Mouse (Mus musculus) forebrain, embryonic 16.5 days (tissue): ENCODE results near the gene Mkln1. TPM values are rescaled to one million over a fixed set of nuclear protein-coding genes. Genes with fewer than 3 reads are reported as not detected.

Source experiments
- ATAC-seq: fragments of 200-750 bp; cut with Nextera tagmentation; 2 replicates; pipeline ENCODE4 v1.8.0; 2017; ENCODE audit warnings: mild to moderate bottlenecking, moderate library complexity
- H3K27ac ChIP-seq: fragments of 300-500 bp; sonication (generic); 2 replicates; pipeline ENCODE4 v1.5.1; 2014; ENCODE audit warnings: low read length, control low read depth
- H3K27me3 ChIP-seq: fragments of 300-500 bp; sonication (generic); replicated peaks from 2 replicates; pipeline ENCODE4 v1.6.1; 2014; ENCODE audit warnings: low read length; ENCODE audit not compliant: control insufficient read depth, insufficient read depth
- H3K36me3 ChIP-seq: fragments of 300-500 bp; sonication (generic); 2 replicates; pipeline ENCODE4 v1.6.1; 2014; ENCODE audit not compliant: control insufficient read depth, insufficient read depth
- H3K4me1 ChIP-seq: fragments of 300-500 bp; sonication (generic); replicated peaks from 2 replicates; pipeline ENCODE4 v1.6.1; 2014; ENCODE audit warnings: low read length; ENCODE audit not compliant: control insufficient read depth, insufficient read depth
- H3K4me2 ChIP-seq: fragments of 300-500 bp; sonication (generic); 2 replicates; pipeline ENCODE4 v1.6.1; 2014; ENCODE audit warnings: mild to moderate bottlenecking, low read length, control low read depth
- H3K4me3 ChIP-seq: fragments of 300-500 bp; sonication (generic); replicated peaks from 2 replicates; pipeline ENCODE4 v1.5.1; 2014; ENCODE audit warnings: mild to moderate bottlenecking, low read length, control low read depth
- H3K9ac ChIP-seq: fragments of 300-500 bp; sonication (generic); replicated peaks from 2 replicates; pipeline ENCODE4 v1.6.1; 2014; ENCODE audit warnings: low read depth, low read length, control low read depth
- H3K9me3 ChIP-seq: fragments of 300-500 bp; sonication (generic); 2 replicates; pipeline ENCODE4 v1.6.1; 2016; ENCODE audit warnings: low read length; ENCODE audit not compliant: control insufficient read depth
- WGBS: fragments of 180-500 bp; shearing (Covaris S2); extraction: QIAGEN DNeasy Blood & Tissue Kit; methylation state at CpG from one replicate; pipeline ENCODE4 v1.1.7; 2014; 5-methylcytosine and 5-hydroxymethylcytosine counted together
- polyA plus RNA-seq: library from polyadenylated mRNA; unstranded; fragments of >200 nt; fragmentation: Nextera tagmentation; extraction: Ambion mirVana; gene quantifications from 2 replicates; pipeline ENCODE4 v1.2.1, GENCODE M21; 2015

Gene Mkln1
- polyA plus RNA-seq, 1 experiment from 2014 or later, result 159 TPM

GRCm38 (mm10) chr6:31437264-31437663 is 38.7 kb downstream of the Mkln1 start:
- no peak for ATAC-seq
- Histone ChIP-seq H3K9me3 (no peaks in the 10 kb centered on the region), H3K4me1 (no peaks in the 10 kb centered on the region), H3K36me3 (peaks cover 5% of the 10 kb centered on the region; the same call in 1 of the 2 replicates), H3K9ac (no peak overlapping the region), H3K4me3 (no peak overlapping the region), H3K4me2 (no peak overlapping the region), H3K27ac (no peak overlapping the region), H3K27me3 (no peaks in the 10 kb centered on the region)
- 96% methylated on average over 2 of the region's 2 CpGs for WGBS

GRCm38 (mm10) chr6:31445258-31445657 is 46.7 kb downstream of the Mkln1 start:
- H3K4me3 ChIP-seq, result no peak overlapping the region
- ATAC-seq, result no peak
- no peaks in the 10 kb centered on the region for H3K4me1 ChIP-seq

GRCm38 (mm10) chr6:31453735-31454134 is 55.2 kb downstream of the Mkln1 start:
- Histone ChIP-seq H3K4me1 (no peaks in the 10 kb centered on the region), H3K27ac (no peak overlapping the region), H3K4me3 (no peak overlapping the region), H3K9me3 (no peaks in the 10 kb centered on the region), H3K9ac (no peak overlapping the region), H3K27me3 (no peaks in the 10 kb centered on the region), H3K4me2 (no peak overlapping the region), H3K36me3 (peaks cover 7% of the 10 kb centered on the region)
- peak; percentile 55; the same call in 1 of the 2 replicates for ATAC-seq

More at GRCm38 (mm10) chr6:31445258-31445657, 46.7 kb downstream of the Mkln1 start:
- Histone ChIP-seq H3K27ac (no peak overlapping the region), H3K9ac (no peak overlapping the region), H3K36me3 (0 out of 2 replicates have a peak, but pooled peaks cover 2% of the 10 kb centered on the region), H3K4me2 (no peak overlapping the region), H3K27me3 (no peaks in the 10 kb centered on the region), H3K9me3 (no peaks in the 10 kb centered on the region)
- WGBS, result 87% methylated on average over 1 of the region's 1 CpGs

DNA sequence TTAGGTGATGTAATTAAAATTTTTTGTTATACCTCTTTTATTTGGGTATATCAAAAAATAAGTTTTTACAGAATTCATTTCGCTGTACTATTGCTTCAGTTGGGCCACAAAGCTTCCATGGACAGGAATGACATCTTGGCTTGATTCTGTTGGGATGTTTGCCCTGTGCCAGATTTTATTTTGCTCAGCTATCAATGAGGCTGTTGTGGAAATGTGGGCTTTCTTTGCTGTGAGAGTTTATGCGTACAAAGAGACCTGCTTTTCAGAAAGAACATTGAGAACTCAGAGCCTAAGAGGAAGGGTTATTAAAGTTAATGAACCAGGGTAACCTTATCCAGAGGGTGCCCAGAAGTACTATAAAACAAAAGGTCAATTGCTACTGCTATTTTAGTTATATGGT is 56.8 kb downstream of the Mkln1 start:
- H3K27me3 ChIP-seq, result no peaks in the 10 kb centered on the region
- H3K9ac ChIP-seq, result no peak overlapping the region
- no peak for ATAC-seq
- no peak overlapping the region for H3K4me2 ChIP-seq
- H3K27ac ChIP-seq, result no peak overlapping the region
- no peaks in the 10 kb centered on the region for H3K9me3 ChIP-seq
- no peaks in the 10 kb centered on the region for H3K4me1 ChIP-seq
- H3K36me3 ChIP-seq, result peaks cover 9% of the 10 kb centered on the region
- H3K4me3 ChIP-seq, result no peak overlapping the region
- WGBS, result 56% methylated on average over 2 of the region's 2 CpGs

DNA sequence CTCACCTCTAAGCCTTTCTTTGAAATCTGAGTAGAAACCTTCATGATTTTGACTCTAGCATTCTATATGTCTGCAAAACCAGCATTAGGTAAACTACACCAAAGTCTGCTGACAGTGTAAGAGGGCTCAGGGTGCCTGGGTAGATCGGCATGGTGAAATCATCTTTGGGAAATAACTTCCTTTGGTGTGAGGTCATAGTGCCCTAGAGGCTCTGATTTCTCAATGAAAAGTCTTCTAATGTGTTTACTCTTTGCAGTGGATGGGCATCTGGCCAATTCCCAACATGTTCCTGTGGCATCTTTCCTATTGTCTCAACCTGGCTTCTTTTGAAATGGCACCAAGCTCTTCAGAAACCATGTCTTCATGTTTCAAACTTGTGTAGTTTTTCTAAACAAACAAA is 58.5 kb downstream of the Mkln1 start:
- H3K9me3 ChIP-seq, result no peaks in the 10 kb centered on the region
- H3K27ac ChIP-seq, result no peak overlapping the region
- ATAC-seq, result no peak
- no peak overlapping the region for H3K4me3 ChIP-seq
- H3K27me3 ChIP-seq, result no peaks in the 10 kb centered on the region
- no peaks in the 10 kb centered on the region for H3K4me1 ChIP-seq
- WGBS, result 63% methylated on average over 1 of the region's 1 CpGs
- no peak overlapping the region for H3K4me2 ChIP-seq
- H3K36me3 ChIP-seq, result peaks cover 12% of the 10 kb centered on the region
- no peak overlapping the region for H3K9ac ChIP-seq

DNA sequence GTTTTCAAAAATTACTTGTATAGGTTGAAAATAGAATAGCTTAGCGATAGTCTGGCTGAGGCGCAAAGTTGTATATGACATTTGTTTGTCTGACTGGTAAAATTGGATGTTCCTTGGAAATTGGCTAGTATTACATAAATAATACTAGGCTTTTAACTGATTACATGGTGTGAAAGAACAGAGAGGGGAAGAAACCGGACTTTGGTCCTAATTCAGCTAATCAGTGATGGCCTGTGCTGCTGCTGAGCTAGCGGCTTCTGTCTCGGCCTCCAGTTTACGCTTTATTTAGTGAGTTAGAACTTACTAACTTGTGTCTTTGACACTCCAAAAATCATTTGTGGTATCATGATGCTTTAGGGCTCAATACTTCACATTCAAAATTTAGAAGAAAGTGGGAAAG is 70.9 kb downstream of the Mkln1 start:
- ATAC-seq, result no peak
- Histone ChIP-seq H3K9me3 (no peaks in the 10 kb centered on the region), H3K4me2 (no peak overlapping the region), H3K9ac (no peak overlapping the region), H3K36me3 (0 out of 2 replicates have a peak, but pooled peaks cover 4% of the 10 kb centered on the region), H3K4me1 (no peaks in the 10 kb centered on the region), H3K27me3 (no peaks in the 10 kb centered on the region), H3K4me3 (no peak overlapping the region), H3K27ac (no peak overlapping the region)
- 93% methylated on average over 6 of the region's 6 CpGs for WGBS

DNA sequence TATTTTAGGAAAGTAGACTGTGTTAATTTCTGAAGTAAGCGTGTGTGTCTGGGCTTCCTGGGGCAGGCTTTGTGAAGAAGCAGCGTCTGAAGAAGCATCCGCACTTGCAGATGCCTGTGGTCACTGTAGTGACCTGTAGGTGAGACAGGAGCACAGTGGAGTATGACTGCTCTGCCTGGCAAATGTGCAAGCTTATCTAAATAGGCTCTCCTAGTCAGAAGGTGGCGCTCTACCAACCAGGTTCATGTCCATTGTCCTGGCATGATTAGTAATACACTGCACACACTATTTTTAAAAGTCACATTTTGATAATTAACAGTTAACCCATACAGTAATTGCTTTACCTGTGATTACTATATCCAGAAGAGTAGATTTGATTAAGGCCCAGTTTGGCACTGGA is 79.7 kb downstream of the Mkln1 start:
- Histone ChIP-seq H3K36me3 (no peaks in the 10 kb centered on the region), H3K4me3 (no peak overlapping the region), H3K9ac (no peak overlapping the region), H3K27ac (no peak overlapping the region), H3K27me3 (no peaks in the 10 kb centered on the region), H3K4me1 (no peaks in the 10 kb centered on the region), H3K9me3 (no peaks in the 10 kb centered on the region), H3K4me2 (no peak overlapping the region)
- ATAC-seq, result no peak
- 68% methylated on average over 4 of the region's 4 CpGs for WGBS

GRCm38 (mm10) chr6:31480008-31480407 is 81.5 kb downstream of the Mkln1 start:
- Histone ChIP-seq H3K9me3 (no peaks in the 10 kb centered on the region), H3K4me2 (no peak overlapping the region), H3K4me3 (no peak overlapping the region), H3K4me1 (no peaks in the 10 kb centered on the region), H3K36me3 (no peaks in the 10 kb centered on the region), H3K27me3 (no peaks in the 10 kb centered on the region), H3K27ac (no peak overlapping the region), H3K9ac (no peak overlapping the region)
- 88% methylated on average over 4 of the region's 4 CpGs for WGBS
- no peak for ATAC-seq

GRCm38 (mm10) chr6:31486601-31487000 is 88.1 kb downstream of the Mkln1 start:
- H3K4me1 ChIP-seq, result no peaks in the 10 kb centered on the region
- H3K36me3 ChIP-seq, result no peaks in the 10 kb centered on the region; the same call in none of the 2 replicates
- H3K4me3 ChIP-seq, result no peak overlapping the region
- H3K4me2 ChIP-seq, result no peak overlapping the region
- no peak for ATAC-seq
- 94% methylated on average over 2 of the region's 2 CpGs for WGBS
- H3K9ac ChIP-seq, result no peak overlapping the region
- H3K27me3 ChIP-seq, result no peaks in the 10 kb centered on the region
- H3K9me3 ChIP-seq, result no peaks in the 10 kb centered on the region
- no peak overlapping the region for H3K27ac ChIP-seq

DNA sequence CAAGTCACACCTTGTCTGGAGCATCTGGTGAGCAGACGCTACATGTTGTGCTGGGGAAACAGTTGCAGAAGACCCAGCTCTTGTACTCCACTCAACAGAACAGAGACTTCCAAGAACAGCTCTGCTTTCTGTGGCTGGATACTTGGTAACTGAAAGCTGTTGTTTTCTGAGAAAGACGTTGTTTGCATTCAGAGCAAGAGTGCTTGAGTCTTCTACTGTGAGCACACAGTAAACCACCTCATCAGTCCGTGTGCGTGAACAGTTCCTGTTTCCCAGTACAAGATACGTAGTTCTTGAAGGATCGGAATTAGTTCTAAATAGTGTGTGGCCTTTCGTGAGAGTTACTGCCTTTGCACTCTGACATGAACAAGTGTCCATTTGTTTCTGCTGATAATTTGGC is 91.4 kb downstream of the Mkln1 start:
- Histone ChIP-seq H3K4me1 (no peaks in the 10 kb centered on the region), H3K27me3 (no peaks in the 10 kb centered on the region), H3K4me2 (no peak overlapping the region), H3K9me3 (no peaks in the 10 kb centered on the region), H3K4me3 (no peak overlapping the region), H3K9ac (no peak overlapping the region), H3K27ac (no peak overlapping the region), H3K36me3 (peaks cover 2% of the 10 kb centered on the region)
- 89% methylated on average over 7 of the region's 7 CpGs for WGBS
- ATAC-seq, result no peak
